Mouse (Mus musculus): ENCODE results near the gene Wdr4. TPM values are rescaled to one million over a fixed set of nuclear protein-coding genes. Genes with fewer than 3 reads are reported as not detected.

Gene Wdr4
- total RNA-seq (2023; ENCODE audit: inconsistent age), result 34.8 to 43.2 TPM (median 40.3 TPM) in 4 replicates

GRCm38 (mm10) chr17:31519946-31520838, at the start of gene Wdr4, which contains the start of gene Ndufv3:
Gene Wdr4, minus strand, starts transcription at chr17:31519980.
Gene Ndufv3, plus strand, starts transcription at chr17:31520115.

GRCm38 (mm10) chr17:31564015-31564857, 44.5 kb upstream of the Wdr4 start, which contains the start of gene Pknox1:
Gene Pknox1, plus strand, starts transcription at chr17:31564734.

Other genes with a start within 250 kb of the Wdr4 start
- gene Rsph1, start 242.6 kb downstream of the Wdr4 start, total RNA-seq (2023; ENCODE audit: inconsistent age), result 0.54 to 1.3 TPM (median 0.83 TPM) in 3 of 4 replicates, not detected in the other
- 31.2 to 38.2 TPM (median 36.9 TPM) in 4 replicates for gene Slc37a1, start 233.2 kb downstream of the Wdr4 start, total RNA-seq (2023; ENCODE audit: inconsistent age)
- gene Pde9a, start 133.8 kb downstream of the Wdr4 start, total RNA-seq (2023; ENCODE audit: inconsistent age), result 1.4 TPM in 1 of 4 replicates, not detected in the others
- gene Ndufv3, start 135 bp upstream of the Wdr4 start, total RNA-seq (2023; ENCODE audit: inconsistent age), result 74.6 to 101 TPM (median 90.3 TPM) in 4 replicates
- 31.2 to 47.5 TPM (median 38.2 TPM) in 4 replicates for gene Pknox1, start 44.8 kb upstream of the Wdr4 start, total RNA-seq (2023; ENCODE audit: inconsistent age)
- gene Cbs, start 117.3 kb upstream of the Wdr4 start, total RNA-seq (2023; ENCODE audit: inconsistent age), result 1.4 TPM in 1 of 4 replicates, not detected in the others
- 323 to 347 TPM (median 333 TPM) in 4 replicates for gene U2af1, start 138.9 kb upstream of the Wdr4 start, total RNA-seq (2023; ENCODE audit: inconsistent age)
- not detected in 4 replicates for gene Cryaa, start 157.8 kb upstream of the Wdr4 start, total RNA-seq (2023; ENCODE audit: inconsistent age)